ENCODE assay signal across 8 mouse cellular contexts in the genomic region with DNA sequence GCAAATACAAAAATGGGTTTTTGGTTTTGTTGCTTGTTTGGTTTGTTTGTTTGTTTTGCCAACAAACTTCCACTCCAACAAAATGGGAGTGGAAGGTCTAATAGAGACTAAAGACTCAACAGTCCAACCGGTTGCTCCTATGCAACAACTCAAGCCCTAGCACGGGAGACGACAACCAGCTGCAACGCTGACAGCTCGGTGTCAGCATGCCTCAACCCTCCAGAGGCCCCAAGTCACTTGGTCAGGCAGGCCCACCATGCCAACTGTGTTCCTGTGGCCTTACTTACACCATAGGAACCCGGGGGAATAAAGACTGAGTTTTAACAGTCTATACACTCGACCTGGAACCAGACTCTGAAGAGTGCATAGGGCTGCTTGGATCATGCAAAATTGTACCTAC. TPM values are rescaled to one million over a fixed set of nuclear protein-coding genes. Genes with fewer than 3 reads are reported as not detected.
DNase-seq lines count a peak whose midpoint lies in the region; ATAC-seq and TF ChIP-seq lines count a peak whose summit lies in the region.

No protein-coding gene starts in this region.

- DNase-seq in kidney, postnatal 25 days = no peak
- peak; percentile 52 for DNase-seq in adipocyte (ENCODE audit: low spot score)
- DNase-seq in forebrain, postnatal 0 days = no peak
- DNase-seq in thymus, postnatal 4 days = no peak
- no peak for DNase-seq in adrenal gland, adult 18-20 months (ENCODE audit: low spot score in 2 of 2)
- no peak for DNase-seq in cerebellum, postnatal 4 days (ENCODE audit: low spot score in 2 of 2)

- no peak for ATAC-seq in kidney, embryonic 14.5 days (ENCODE audit: low FRiP score, low TSS enrichment)
- no peak; the same call in 1 of the 2 replicates for ATAC-seq in forebrain, postnatal 0 days
- 0 out of 2 replicates have a peak, but pooled peaks have one; percentile 1 for ATAC-seq in liver, embryonic 16.5 days (ENCODE audit: low read depth)

- H3K36me3 ChIP-seq in kidney, embryonic 14.5 days (ENCODE audit: control insufficient read depth, insufficient read depth, low read length) = peaks cover 5% of the 10 kb centered on the region; the same call in 1 of the 2 replicates
- H3K36me3 ChIP-seq in forebrain, postnatal 0 days (ENCODE audit: insufficient read depth) = no peaks in the 10 kb centered on the region
- H3K36me3 ChIP-seq in liver, embryonic 16.5 days (ENCODE audit: control insufficient read depth, insufficient read depth) = no peaks in the 10 kb centered on the region

- no peaks in the 10 kb centered on the region for H3K27me3 ChIP-seq in kidney, embryonic 14.5 days (ENCODE audit: control insufficient read depth, insufficient read depth, low read length)
- no peaks in the 10 kb centered on the region for H3K27me3 ChIP-seq in forebrain, postnatal 0 days (ENCODE audit: insufficient read depth, low read length)
- H3K27me3 ChIP-seq in liver, embryonic 16.5 days (ENCODE audit: control insufficient read depth, insufficient read depth, low read depth, low read length) = no peaks in the 10 kb centered on the region

- no peaks in the 10 kb centered on the region for H3K9me3 ChIP-seq in kidney, embryonic 14.5 days (ENCODE audit: control insufficient read depth, low read length)
- H3K9me3 ChIP-seq in forebrain, postnatal 0 days (ENCODE audit: low read length) = no peaks in the 10 kb centered on the region
- no peaks in the 10 kb centered on the region for H3K9me3 ChIP-seq in liver, embryonic 16.5 days (replicated peaks; ENCODE audit: control insufficient read depth, low read length)

- H3K4me2 ChIP-seq in kidney, embryonic 14.5 days (replicated peaks; ENCODE audit: low read depth, low read length) = peak overlapping the region; percentile 93
- peak overlapping the region; percentile 97 for H3K4me2 ChIP-seq in forebrain, postnatal 0 days (ENCODE audit: low read depth)
- H3K4me2 ChIP-seq in liver, embryonic 16.5 days (ENCODE audit: low read depth, low read length) = peak overlapping the region; percentile 86

- H3K27ac ChIP-seq in kidney, embryonic 14.5 days (ENCODE audit: low read depth, low read length) = no peak overlapping the region
- no peak overlapping the region for H3K27ac ChIP-seq in forebrain, postnatal 0 days (ENCODE audit: low read depth, low read length)
- peak overlapping the region; percentile 19; the same call in 1 of the 2 replicates for H3K27ac ChIP-seq in liver, embryonic 16.5 days (ENCODE audit: low read length)

- no peak for TF ChIP-seq CTCF in forebrain, postnatal 0 days (IDR thresholded peaks at IDR 0.05; ENCODE audit: low read depth)

- WGBS in kidney, embryonic 14.5 days = 2% methylated on average over 7 of the region's 7 CpGs
- 5% methylated on average over 7 of the region's 7 CpGs for WGBS in forebrain, postnatal 0 days
- 4% methylated on average over 7 of the region's 7 CpGs for WGBS in liver, embryonic 16.5 days (ENCODE audit: insufficient replicate concordance)

- peak overlapping the region; percentile 95 for H3K4me3 ChIP-seq in kidney, embryonic 14.5 days (ENCODE audit: low read length)
- peak overlapping the region; percentile 96 for H3K4me3 ChIP-seq in forebrain, postnatal 0 days (ENCODE audit: low read depth, low read length)
- peak overlapping the region; percentile 78 for H3K4me3 ChIP-seq in liver, embryonic 16.5 days (ENCODE audit: low read depth, low read length)

- peaks cover 6% of the 10 kb centered on the region; the same call in 1 of the 2 replicates for H3K4me1 ChIP-seq in kidney, embryonic 14.5 days (ENCODE audit: control insufficient read depth, insufficient read depth, low read length)
- peaks cover 15% of the 10 kb centered on the region; the same call in 1 of the 2 replicates for H3K4me1 ChIP-seq in forebrain, postnatal 0 days (ENCODE audit: insufficient read depth)
- H3K4me1 ChIP-seq in liver, embryonic 16.5 days (ENCODE audit: control insufficient read depth, low read depth, low read length) = peaks cover 17% of the 10 kb centered on the region

- peak overlapping the region; percentile 95 for H3K9ac ChIP-seq in kidney, embryonic 14.5 days (ENCODE audit: low read depth, low read length)
- H3K9ac ChIP-seq in forebrain, postnatal 0 days = peak overlapping the region; percentile 93
- peak overlapping the region; percentile 77 for H3K9ac ChIP-seq in liver, embryonic 16.5 days (ENCODE audit: low read depth, low read length)

RNA-seq across cellular contexts. Expression of gene Kctd3, which starts 0.8 kb away (rescaled TPM):
- polyA plus RNA-seq in kidney, embryonic 14.5 days (2014; fragmentation: Nextera tagmentation; extraction: Ambion mirVana) = 20.0 and 35.6 TPM in 2 replicates
- total RNA-seq in forebrain, postnatal 0 days (2014; rRNA removed) = 63.6 and 79.6 TPM in 2 replicates
- polyA plus RNA-seq in forebrain, postnatal 0 days (2015; fragmentation: Nextera tagmentation; extraction: Ambion mirVana) = 42.4 and 48.7 TPM in 2 replicates
- polyA plus RNA-seq in liver, embryonic 16.5 days (2015; fragmentation: Nextera tagmentation; extraction: Ambion mirVana) = 8.7 and 9.3 TPM in 2 replicates
- total RNA-seq in adrenal gland, adult 18-20 months (2021) = 10 to 100 TPM; 26.3 to 26.9 TPM
